Mouse (Mus musculus) C2C12 (cell line): ENCODE measurements around the gene Kcnj12. TPM values are rescaled to one million over a fixed set of nuclear protein-coding genes. Genes with fewer than 3 reads are reported as not detected.

ENCODE experiments used
- H3K27me3 ChIP-seq: one replicate; pipeline ENCODE4 v1.6.1; 2011; ENCODE audit not compliant: control insufficient read depth, insufficient read depth, insufficient read length
- H3K36me3 ChIP-seq: one replicate; pipeline ENCODE4 v1.6.1; 2011; ENCODE audit not compliant: control insufficient read depth, insufficient read depth
- H3K4me3 ChIP-seq: one replicate; pipeline ENCODE4 v1.5.1; 2011; ENCODE audit warnings: mild to moderate bottlenecking, control low read depth; ENCODE audit not compliant: poor library complexity, insufficient read depth, severe bottlenecking
- H3K79me2 ChIP-seq: one replicate; pipeline ENCODE4 v1.6.1; 2011; ENCODE audit not compliant: control insufficient read depth, insufficient read depth
- H3K79me3 ChIP-seq: one replicate; pipeline ENCODE4 v1.6.1; 2011; ENCODE audit warnings: low read depth, control low read depth
- H3ac ChIP-seq: one replicate; pipeline ENCODE3; 2011; ENCODE audit warnings: low read depth; ENCODE audit not compliant: control insufficient read depth, insufficient read length
- CEBPB ChIP-seq: IDR thresholded peaks from one replicate; pipeline ENCODE4 v1.6.1; 2011; ENCODE audit warnings: low read depth, mild to moderate bottlenecking, control low read depth, moderate library complexity
- CTCF ChIP-seq: IDR thresholded peaks from one replicate; pipeline ENCODE4 v1.5.1; 2011; ENCODE audit not compliant: control insufficient read depth, insufficient read depth, insufficient read length
- FOSL1 ChIP-seq: IDR thresholded peaks from one replicate; pipeline ENCODE4 v1.8.0; 2011; ENCODE audit warnings: mild to moderate bottlenecking, low read length; ENCODE audit not compliant: poor library complexity, insufficient read depth, severe bottlenecking
- MAX ChIP-seq: IDR thresholded peaks from one replicate; pipeline ENCODE4 v1.6.1; 2011; ENCODE audit warnings: mild to moderate bottlenecking, control low read depth
- MYOD1 ChIP-seq: IDR thresholded peaks from one replicate; pipeline ENCODE4 v1.6.1; 2011; ENCODE audit warnings: low read depth; ENCODE audit not compliant: control insufficient read depth, insufficient read length
- MYOG ChIP-seq: IDR thresholded peaks from one replicate; pipeline ENCODE4 v1.6.1; 2011; ENCODE audit not compliant: control insufficient read depth, insufficient read length; ENCODE audit errors: extremely low read depth
- USF1 ChIP-seq: IDR thresholded peaks from one replicate; pipeline ENCODE4 v1.6.1; 2011; ENCODE audit warnings: low read depth, mild to moderate bottlenecking, control low read depth, moderate library complexity
- long read RNA-seq, 2 experiments: library from polyadenylated mRNA; unstranded; transcript quantifications; one replicate each; pipeline ENCODE4 v2.0.0; 2019 to 2020
- polyA plus RNA-seq: library from polyadenylated mRNA; unstranded; fragments of >200 nt; fragmentation: generic; extraction: Trizol; gene quantifications from one replicate; pipeline ENCODE4 v1.2.1, GENCODE M21; 2012; ENCODE audit warnings: missing spikeins

Kcnj12 gene
- polyA plus RNA-seq = 0.62 TPM
- long read RNA-seq, experiment 1 = 0 reads
- long read RNA-seq, experiment 2, partial matches to known transcripts = 0 of 6 reads
- long read RNA-seq, experiment 2, other reads (novel, unspliced or antisense) = 5 of 6 reads

DNA sequence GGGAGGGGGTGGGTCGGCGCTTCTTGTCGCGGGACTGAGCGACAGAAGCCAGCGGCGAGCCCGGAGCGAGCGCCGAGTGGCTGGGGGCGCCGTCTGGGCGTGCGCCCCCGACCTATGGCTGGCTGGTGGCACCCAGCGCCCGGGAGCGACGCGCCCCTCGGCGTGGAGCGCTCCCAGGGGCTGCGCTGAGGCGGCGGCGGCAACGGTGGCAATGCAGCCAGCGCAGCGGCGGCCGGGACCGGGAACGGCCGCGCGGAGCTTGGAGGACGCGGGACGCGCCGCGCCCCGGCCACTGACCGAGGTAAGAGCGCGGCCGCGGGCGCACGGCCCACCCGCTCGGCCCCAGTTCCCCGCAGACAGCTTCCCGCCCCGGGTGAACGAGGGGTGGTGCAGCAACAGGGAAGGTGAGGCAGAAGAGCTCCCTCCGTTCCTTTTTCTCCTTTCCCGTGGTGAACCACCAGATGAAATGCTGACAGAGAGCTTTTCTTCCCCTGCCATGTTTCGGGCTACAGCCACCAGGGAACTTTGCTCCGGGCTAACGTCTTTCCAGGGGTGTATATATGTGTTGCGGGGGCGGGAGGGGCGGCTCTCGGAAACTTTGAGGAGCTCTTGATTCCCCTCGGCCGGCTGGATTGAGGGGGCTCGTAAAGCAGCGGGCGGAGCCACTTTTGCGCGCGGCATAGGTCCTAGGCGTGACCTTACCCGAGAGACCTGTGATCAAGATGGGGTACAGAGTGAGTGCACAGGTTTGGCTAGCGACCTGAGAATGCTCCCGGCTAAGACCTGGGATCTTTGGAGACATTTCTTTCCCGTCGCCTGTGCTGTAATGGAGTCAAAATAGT lies at the start of gene Kcnj12:
Gene Kcnj12, plus strand, starts transcription at position 15 of the 842 bp plus-strand sequence.
- Histone ChIP-seq H3ac (no peak within 1 kb of the TSS), H3K27me3 (peaks cover 50% of the 10 kb centered on the region), H3K36me3 (no peaks in the 10 kb centered on the region), H3K79me2 (no peaks in the 10 kb centered on the region), H3K4me3 (no peak within 1 kb of the TSS), H3K79me3 (no peaks in the 10 kb centered on the region)
- no peak for TF ChIP-seq USF1
- TF ChIP-seq MAX = no peak
- no peak for TF ChIP-seq FOSL1
- no peak for TF ChIP-seq CEBPB
- no peak for TF ChIP-seq MYOD1
- TF ChIP-seq CTCF = no peak
- no peak for TF ChIP-seq MYOG

DNA sequence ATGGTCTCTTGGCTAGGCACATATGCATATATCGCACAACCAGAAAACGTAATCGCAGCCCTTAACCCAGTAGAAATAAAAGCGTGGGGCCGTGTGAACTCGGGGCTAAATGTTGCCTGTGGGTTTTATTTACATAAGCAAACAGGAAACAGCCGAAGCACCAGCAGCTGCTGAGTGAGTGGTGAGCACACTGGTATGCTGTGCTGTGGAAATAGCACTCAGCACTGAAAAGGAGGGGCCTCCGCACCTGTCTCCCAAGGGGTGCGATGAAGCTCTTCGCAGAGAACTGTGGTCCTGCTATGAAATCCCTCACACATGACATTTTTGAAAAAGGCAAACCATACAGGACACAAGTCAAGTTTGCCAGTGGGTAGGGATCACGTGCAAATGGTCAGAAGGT lies 47.3 kb upstream of the Kcnj12 start:
- no peak overlapping the region for H3K4me3 ChIP-seq
- no peaks in the 10 kb centered on the region for H3K27me3 ChIP-seq
- H3K79me3 ChIP-seq = no peaks in the 10 kb centered on the region
- no peaks in the 10 kb centered on the region for H3K36me3 ChIP-seq
- no peak overlapping the region for H3ac ChIP-seq
- TF ChIP-seq MYOD1 (peak; percentile 4), MAX (no peak), CEBPB (no peak), USF1 (no peak)
- H3K79me2 ChIP-seq = no peaks in the 10 kb centered on the region

DNA sequence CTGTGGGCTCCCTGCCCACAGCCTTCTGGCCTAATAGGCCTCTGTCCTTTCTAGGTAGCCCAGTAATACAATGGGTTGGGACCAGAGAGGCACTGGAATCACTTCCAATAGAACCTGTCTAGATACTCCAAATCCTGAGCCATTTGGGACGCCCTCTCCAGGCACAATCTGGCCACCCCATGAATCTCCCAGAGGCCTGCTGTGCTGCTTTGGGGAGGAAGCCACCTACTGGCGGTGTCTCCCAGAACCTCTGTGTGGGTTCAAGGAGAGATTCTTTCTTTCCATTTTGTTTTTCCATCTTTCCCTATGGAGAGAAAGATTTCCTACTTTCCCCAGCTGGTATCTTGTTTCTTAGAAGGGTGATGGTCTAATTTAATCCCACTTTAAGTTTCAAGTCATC lies 46.1 kb upstream of the Kcnj12 start:
- Histone ChIP-seq H3K79me2 (no peaks in the 10 kb centered on the region), H3ac (no peak overlapping the region), H3K4me3 (no peak overlapping the region), H3K79me3 (no peaks in the 10 kb centered on the region), H3K27me3 (no peaks in the 10 kb centered on the region), H3K36me3 (no peaks in the 10 kb centered on the region)
- TF ChIP-seq MAX = no peak
- TF ChIP-seq MYOD1 = no peak
- no peak for TF ChIP-seq FOSL1
- no peak for TF ChIP-seq CTCF
- no peak for TF ChIP-seq USF1
- no peak for TF ChIP-seq CEBPB
- no peak for TF ChIP-seq MYOG

DNA sequence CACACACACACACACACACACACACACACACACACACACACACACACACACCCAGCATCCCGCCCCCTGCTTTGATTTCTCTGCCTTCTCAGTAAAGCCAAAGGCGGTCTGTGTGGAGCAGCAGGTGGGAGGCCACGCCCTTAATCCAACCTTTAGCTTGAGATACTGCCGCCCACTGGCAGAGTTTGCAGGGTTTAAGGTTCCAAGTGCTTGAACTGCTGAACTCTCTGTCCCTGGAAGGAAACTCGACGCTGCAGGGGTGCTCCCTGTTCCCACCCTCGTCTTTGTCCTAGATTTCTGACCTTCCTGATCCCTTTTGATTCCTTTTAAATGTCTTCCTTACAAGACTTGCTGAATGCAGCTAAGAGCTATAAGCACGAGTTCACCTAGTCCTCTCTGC lies 45.6 kb upstream of the Kcnj12 start:
- Histone ChIP-seq H3K27me3 (no peaks in the 10 kb centered on the region), H3K79me2 (no peaks in the 10 kb centered on the region), H3K79me3 (no peaks in the 10 kb centered on the region), H3ac (no peak overlapping the region), H3K4me3 (no peak overlapping the region), H3K36me3 (no peaks in the 10 kb centered on the region)
- TF ChIP-seq FOSL1 = no peak
- TF ChIP-seq MYOG = no peak

DNA sequence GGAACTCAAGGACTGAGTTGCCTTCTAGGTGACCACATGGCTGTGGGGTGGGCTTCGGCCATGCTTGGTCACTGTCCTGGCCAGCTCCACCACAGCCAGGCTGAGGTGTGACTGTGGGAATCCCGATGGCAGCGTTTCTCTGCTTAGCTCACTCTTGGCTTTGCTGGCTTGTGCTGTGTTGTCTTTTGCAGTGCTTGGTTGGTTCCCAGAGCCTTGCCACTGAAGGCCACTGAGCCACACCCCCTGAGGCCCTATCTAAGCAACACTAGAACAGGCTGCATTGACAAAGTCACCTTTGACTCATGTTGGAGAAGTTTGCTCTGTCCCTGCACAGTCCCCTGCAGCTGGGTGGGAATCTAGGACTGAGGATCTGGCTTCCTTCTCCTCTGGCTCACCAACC lies 45.2 kb upstream of the Kcnj12 start:
- H3K79me2 ChIP-seq = no peaks in the 10 kb centered on the region
- no peaks in the 10 kb centered on the region for H3K36me3 ChIP-seq
- H3K27me3 ChIP-seq = no peaks in the 10 kb centered on the region
- TF ChIP-seq USF1 = no peak
- no peak for TF ChIP-seq CEBPB
- TF ChIP-seq MAX = no peak
- H3K79me3 ChIP-seq = no peaks in the 10 kb centered on the region
- H3K4me3 ChIP-seq = no peak overlapping the region
- no peak overlapping the region for H3ac ChIP-seq

DNA sequence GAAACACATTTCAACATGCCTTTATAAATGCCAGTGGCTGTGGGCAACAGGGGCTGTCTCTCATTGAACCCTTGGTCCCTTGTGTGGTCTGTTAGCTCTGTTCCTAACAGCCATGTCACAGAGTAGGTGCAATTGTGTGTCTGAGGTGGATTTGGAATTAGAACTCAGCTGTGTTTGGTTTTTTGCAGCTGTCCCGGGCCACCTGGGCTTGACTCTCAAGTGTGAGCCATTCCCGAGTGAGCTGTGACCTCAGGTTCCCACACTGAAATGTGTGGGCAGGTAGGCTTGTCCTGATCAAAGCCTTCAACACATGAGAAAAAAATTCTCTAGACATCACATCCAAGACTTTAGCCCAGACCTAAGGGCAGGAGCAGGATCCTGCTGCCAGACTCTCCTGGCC lies 43.7 kb upstream of the Kcnj12 start:
- Histone ChIP-seq H3K27me3 (no peaks in the 10 kb centered on the region), H3K79me3 (no peaks in the 10 kb centered on the region), H3K4me3 (no peak overlapping the region), H3K79me2 (no peaks in the 10 kb centered on the region), H3K36me3 (no peaks in the 10 kb centered on the region), H3ac (no peak overlapping the region)
- TF ChIP-seq CTCF (no peak), USF1 (no peak), MYOD1 (no peak), CEBPB (no peak), MAX (no peak), FOSL1 (no peak), MYOG (no peak)
